Mouse (Mus musculus) heart, adult 11 months (tissue): ENCODE data around the gene Slpi.

Experiments
- DNase-seq: peaks from one replicate; pipeline ENCODE4 v3.0.0; 2022

The Slpi gene

GRCm38 (mm10) chr2:164389020-164389419, at the start of gene Slpi:
TSS of gene Slpi (minus strand) at chr2:164389095.
- no peak for DNase-seq

- DNase-seq = no peak
Measured at GRCm38 (mm10) chr2:164438257-164438656, 49.4 kb upstream of the Slpi start.

- DNase-seq = no peak
Measured at GRCm38 (mm10) chr2:164437710-164438109, 48.8 kb upstream of the Slpi start.

GRCm38 (mm10) chr2:164436961-164437360, 48.1 kb upstream of the Slpi start:
- DNase-seq = peak; percentile 96

GRCm38 (mm10) chr2:164436215-164436913, 47.5 kb upstream of the Slpi start:
- no peak for DNase-seq

- no peak for DNase-seq
Measured at GRCm38 (mm10) chr2:164435216-164436090, 46.6 kb upstream of the Slpi start.

- no peak for DNase-seq
Measured at GRCm38 (mm10) chr2:164434681-164435080, 45.8 kb upstream of the Slpi start.

- no peak for DNase-seq
Measured at GRCm38 (mm10) chr2:164433278-164433895, 44.5 kb upstream of the Slpi start.

- DNase-seq = peak; percentile 95
Measured at GRCm38 (mm10) chr2:164432541-164433191, 43.8 kb upstream of the Slpi start.

- peak; percentile 92 for DNase-seq
Measured at GRCm38 (mm10) chr2:164431676-164432465, 43.0 kb upstream of the Slpi start.

GRCm38 (mm10) chr2:164430697-164431096, 41.8 kb upstream of the Slpi start:
- no peak for DNase-seq

GRCm38 (mm10) chr2:164429881-164430615, 41.2 kb upstream of the Slpi start:
- DNase-seq = no peak

- DNase-seq = no peak
Measured at GRCm38 (mm10) chr2:164428451-164428850, 39.6 kb upstream of the Slpi start.

- DNase-seq = no peak
Measured at GRCm38 (mm10) chr2:164426952-164427351, 38.1 kb upstream of the Slpi start.

GRCm38 (mm10) chr2:164426121-164426520, 37.2 kb upstream of the Slpi start:
- no peak for DNase-seq

- no peak for DNase-seq
Measured at GRCm38 (mm10) chr2:164425401-164425800, 36.5 kb upstream of the Slpi start.

GRCm38 (mm10) chr2:164424406-164424805, 35.5 kb upstream of the Slpi start:
- no peak for DNase-seq

GRCm38 (mm10) chr2:164423464-164423863, 34.6 kb upstream of the Slpi start:
- DNase-seq = no peak

GRCm38 (mm10) chr2:164422675-164423393, 33.9 kb upstream of the Slpi start:
- DNase-seq = no peak

GRCm38 (mm10) chr2:164421979-164422378, 33.1 kb upstream of the Slpi start:
- DNase-seq = no peak

- no peak for DNase-seq
Measured at GRCm38 (mm10) chr2:164421306-164421705, 32.4 kb upstream of the Slpi start.
